Mouse (Mus musculus): ENCODE measurements around the gene Gm6377. TPM values are rescaled to one million over a fixed set of nuclear protein-coding genes. Genes with fewer than 3 reads are reported as not detected.

The Gm6377 gene
- 8.0 TPM for total RNA-seq (2023)

GRCm38 (mm10) chrX:109196468-109196867 lies at the start of gene Gm6377:
Gene Gm6377, plus strand, starts transcription at chrX:109196756.

Other genes with a start within 250 kb of the Gm6377 start
- 11.6 TPM for gene Hmgn5, start 183.4 kb upstream of the Gm6377 start, total RNA-seq (2023)
- 19.7 TPM for gene Sh3bgrl, start 101.4 kb upstream of the Gm6377 start, total RNA-seq (2023)